Mouse (Mus musculus): Measurements from ENCODE around the gene M1ap. TPM values are rescaled to one million over a fixed set of nuclear protein-coding genes. Genes with fewer than 3 reads are reported as not detected.

The M1ap gene
- polyA plus RNA-seq, 1 experiment: 3.6 TPM

DNA sequence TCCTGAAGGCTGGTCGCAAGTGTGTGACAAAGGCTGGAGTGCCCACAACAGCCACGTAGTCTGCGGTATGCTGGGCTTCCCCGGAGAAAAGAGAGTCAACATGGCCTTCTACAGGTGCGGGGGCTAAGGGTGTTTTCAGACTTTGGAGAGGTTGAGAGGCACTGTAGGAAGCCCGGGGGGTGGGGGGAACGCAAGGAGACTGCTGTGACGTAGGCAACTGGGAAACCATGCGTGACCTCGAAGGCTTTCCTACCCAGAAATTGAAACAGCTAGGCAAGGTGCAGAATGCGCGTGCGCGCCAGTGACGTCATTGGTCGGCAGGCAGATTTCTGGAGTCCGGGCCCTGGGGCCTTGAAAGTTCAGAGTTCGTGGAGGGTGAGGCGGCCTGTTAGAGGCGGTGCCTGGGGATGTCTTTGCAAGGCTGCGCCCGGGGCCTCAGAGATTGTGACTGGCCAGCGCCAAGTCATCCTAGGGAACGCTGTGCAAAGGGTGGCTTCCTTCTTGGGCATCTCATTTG is 91.9 kb downstream of the M1ap start:
- no peak for TF ChIP-seq GATA1 (IDR thresholded peaks at IDR 0.05; ENCODE audit: borderline replicate concordance, low read length)
- no peak for TF ChIP-seq FLI1 (IDR thresholded peaks at IDR 0.05; ENCODE audit: low read length)
- Histone ChIP-seq H3K36me3 (replicated peaks; ENCODE audit: low read length) (peaks cover 44% of the 10 kb centered on the region), H3K4me3 (replicated peaks) (peak overlapping the region; percentile 66), H3K27me3 (replicated peaks) (no peaks in the 10 kb centered on the region), H3K9me3 (no peaks in the 10 kb centered on the region), H3K4me1 (peaks cover 87% of the 10 kb centered on the region)

DNA sequence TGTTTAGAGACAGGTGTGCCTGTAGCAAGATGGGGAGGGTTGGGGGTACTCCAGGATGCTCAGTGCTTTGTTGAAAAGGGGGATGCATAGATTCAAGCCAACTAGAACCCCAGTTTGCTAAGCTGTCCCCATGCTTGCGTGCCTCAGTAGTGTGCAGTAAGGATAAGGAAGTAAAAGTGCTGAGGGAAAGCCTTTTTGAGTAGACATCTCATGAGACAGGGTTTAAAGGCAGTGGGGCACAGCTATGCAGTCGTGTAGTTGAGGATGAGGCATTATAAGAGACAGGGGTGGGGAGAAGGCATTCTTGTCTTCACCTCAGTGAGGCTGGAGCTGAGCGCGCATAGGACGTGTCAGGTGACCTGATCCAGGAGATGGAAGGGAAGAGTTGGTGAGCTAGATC is 93.9 kb downstream of the M1ap start:
- Histone ChIP-seq H3K9me3 (no peaks in the 10 kb centered on the region), H3K27me3 (replicated peaks) (no peaks in the 10 kb centered on the region), H3K36me3 (replicated peaks; ENCODE audit: low read length) (peaks cover 54% of the 10 kb centered on the region), H3K4me1 (peaks cover 80% of the 10 kb centered on the region), H3K4me3 (replicated peaks) (peak overlapping the region; percentile 71)
- no peak for TF ChIP-seq GATA1 (IDR thresholded peaks at IDR 0.05; ENCODE audit: borderline replicate concordance, low read length)
- TF ChIP-seq FLI1 (IDR thresholded peaks at IDR 0.05; ENCODE audit: low read length): no peak

DNA sequence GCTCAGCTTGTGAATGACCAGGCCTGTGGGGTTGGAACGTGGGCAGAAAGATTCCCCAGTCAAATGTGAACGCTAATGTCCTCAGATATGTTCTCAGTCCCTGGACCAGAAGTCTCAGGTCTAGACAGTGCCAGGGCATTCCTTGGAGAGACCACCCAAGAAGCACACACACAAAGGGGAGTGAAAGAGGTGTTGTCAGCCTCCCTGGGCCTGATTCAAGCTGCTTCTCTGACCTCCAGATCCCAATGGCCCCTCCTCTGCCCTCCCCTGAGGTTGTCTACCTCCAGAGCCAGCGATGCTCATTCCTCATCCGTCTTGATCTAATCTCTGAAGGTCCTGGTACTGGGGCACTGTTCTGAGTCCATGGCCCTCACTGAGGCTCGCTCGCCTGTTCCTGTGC is 96.9 kb downstream of the M1ap start:
- Histone ChIP-seq H3K27me3 (replicated peaks) (no peaks in the 10 kb centered on the region), H3K4me1 (peaks cover 78% of the 10 kb centered on the region), H3K4me3 (replicated peaks) (no peak overlapping the region), H3K36me3 (replicated peaks; ENCODE audit: low read length) (peaks cover 41% of the 10 kb centered on the region), H3K9me3 (no peaks in the 10 kb centered on the region)
- TF ChIP-seq GATA1 (IDR thresholded peaks at IDR 0.05; ENCODE audit: borderline replicate concordance, low read length) (no peak), FLI1 (IDR thresholded peaks at IDR 0.05; ENCODE audit: low read length) (no peak)

DNA sequence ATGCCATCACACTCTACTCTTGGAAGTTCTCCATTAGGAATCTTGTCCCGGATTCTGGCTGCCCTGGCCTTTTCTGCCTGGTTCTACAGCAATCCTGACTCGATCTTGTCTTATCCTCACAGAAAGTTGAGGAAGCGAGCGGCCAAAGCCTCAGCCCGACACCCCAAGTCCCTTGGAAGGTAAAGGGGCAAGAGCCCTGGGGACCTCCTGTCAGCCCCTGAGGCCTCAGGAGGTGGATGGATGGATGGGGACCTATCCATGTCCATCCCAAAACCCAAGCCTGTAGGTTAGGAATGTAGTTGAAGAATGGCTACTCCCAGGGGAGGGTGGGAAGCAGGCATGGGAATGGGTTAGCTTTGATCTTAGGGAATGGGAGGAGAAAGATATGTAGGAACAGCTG is 97.3 kb downstream of the M1ap start:
- Histone ChIP-seq H3K27me3 (replicated peaks) (no peaks in the 10 kb centered on the region), H3K36me3 (replicated peaks; ENCODE audit: low read length) (peaks cover 45% of the 10 kb centered on the region), H3K4me3 (replicated peaks) (no peak overlapping the region), H3K4me1 (peaks cover 78% of the 10 kb centered on the region), H3K9me3 (no peaks in the 10 kb centered on the region)
- TF ChIP-seq FLI1 (IDR thresholded peaks at IDR 0.05; ENCODE audit: low read length) (no peak), GATA1 (IDR thresholded peaks at IDR 0.05; ENCODE audit: borderline replicate concordance, low read length) (no peak)

DNA sequence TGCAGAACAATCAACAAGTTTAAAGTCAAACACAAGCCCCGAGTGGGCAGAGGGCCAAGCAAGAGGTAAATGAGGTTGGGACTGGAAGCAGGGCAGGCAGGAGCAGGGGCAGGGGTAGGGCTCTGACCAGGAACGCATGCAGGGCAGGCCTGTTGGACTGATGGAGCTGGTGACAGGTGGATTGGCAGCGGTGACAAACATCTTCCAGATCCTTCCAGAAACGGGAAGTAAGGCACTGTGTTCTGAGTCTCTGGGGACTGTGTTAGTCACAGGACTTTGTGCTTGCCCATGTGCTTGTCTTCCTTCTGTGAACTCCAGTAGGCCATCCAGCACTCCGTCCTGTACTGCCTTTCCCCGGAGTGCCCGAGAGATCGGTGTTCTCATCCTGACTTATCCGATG is 98.0 kb downstream of the M1ap start:
- H3K4me3 ChIP-seq (replicated peaks): no peak overlapping the region
- no peaks in the 10 kb centered on the region for H3K9me3 ChIP-seq
- H3K4me1 ChIP-seq: peaks cover 80% of the 10 kb centered on the region
- H3K27me3 ChIP-seq (replicated peaks): no peaks in the 10 kb centered on the region
- TF ChIP-seq FLI1 (IDR thresholded peaks at IDR 0.05; ENCODE audit: low read length) (no peak), GATA1 (IDR thresholded peaks at IDR 0.05; ENCODE audit: borderline replicate concordance, low read length) (no peak)
- peaks cover 52% of the 10 kb centered on the region for H3K36me3 ChIP-seq (replicated peaks; ENCODE audit: low read length)

DNA sequence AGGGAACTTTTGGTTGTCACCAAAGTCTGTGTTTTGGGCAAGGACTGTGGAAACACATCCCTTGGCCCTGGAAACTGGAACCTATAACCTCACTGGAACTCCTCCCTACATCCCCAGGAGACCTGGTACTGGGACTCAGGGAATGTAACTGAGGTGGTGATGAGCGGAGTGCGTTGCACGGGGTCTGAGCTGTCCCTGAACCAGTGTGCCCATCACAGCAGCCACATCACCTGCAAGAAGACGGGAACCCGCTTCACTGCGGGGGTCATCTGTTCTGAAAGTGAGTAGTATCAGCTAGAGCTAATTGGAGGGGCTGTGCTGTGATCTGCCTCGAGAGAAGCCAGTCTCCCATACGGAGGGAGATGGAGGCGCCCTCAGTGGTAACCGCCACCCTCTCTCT is 102.7 kb downstream of the M1ap start:
- H3K9me3 ChIP-seq: no peaks in the 10 kb centered on the region
- H3K4me1 ChIP-seq: peaks cover 80% of the 10 kb centered on the region
- no peak for TF ChIP-seq FLI1 (IDR thresholded peaks at IDR 0.05; ENCODE audit: low read length)
- no peak for TF ChIP-seq GATA1 (IDR thresholded peaks at IDR 0.05; ENCODE audit: borderline replicate concordance, low read length)
- H3K27me3 ChIP-seq (replicated peaks): no peaks in the 10 kb centered on the region
- peaks cover 55% of the 10 kb centered on the region for H3K36me3 ChIP-seq (replicated peaks; ENCODE audit: low read length)
- no peak overlapping the region for H3K4me3 ChIP-seq (replicated peaks)

DNA sequence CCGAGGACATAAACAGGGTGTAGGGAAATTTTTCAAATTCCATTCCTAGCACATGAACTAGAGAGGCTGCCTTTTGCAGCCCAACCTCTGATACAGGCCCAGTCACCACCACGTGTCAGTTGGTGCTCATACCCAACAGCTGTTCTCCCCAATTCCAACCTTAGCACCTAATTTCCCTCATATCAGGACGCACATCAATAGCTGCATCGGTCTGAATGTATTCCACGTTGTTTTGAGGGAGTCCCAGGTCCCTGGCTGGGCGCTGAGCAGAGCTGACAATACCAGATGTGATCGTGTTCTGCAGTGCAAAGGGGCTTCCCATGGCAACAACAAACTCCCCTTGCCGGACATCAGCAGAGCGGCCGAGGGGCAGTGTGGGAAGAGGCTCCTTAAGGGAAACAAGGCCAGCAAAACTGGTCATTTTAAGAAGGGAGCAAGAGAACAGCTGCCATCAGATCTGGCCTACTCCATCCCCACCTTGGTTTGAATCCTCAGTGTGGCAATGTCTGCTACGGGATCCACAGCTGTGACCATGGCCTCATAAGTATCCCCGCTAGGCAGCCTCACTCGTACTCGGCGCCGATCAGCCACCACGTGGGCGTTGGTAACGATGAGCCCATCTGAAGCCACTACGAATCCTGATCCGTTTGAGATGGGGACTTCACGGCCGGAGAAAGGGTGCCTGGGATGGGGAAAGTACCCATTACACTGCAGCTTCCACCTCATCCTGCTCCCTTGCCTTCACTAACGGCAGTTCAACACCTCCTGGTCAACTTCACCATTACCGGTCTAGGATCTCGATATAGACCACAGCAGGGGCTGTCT is 106.6 kb downstream of the M1ap start:
- H3K9me3 ChIP-seq: no peaks in the 10 kb centered on the region
- H3K4me3 ChIP-seq (replicated peaks): peak overlapping the region; percentile 99
- H3K4me1 ChIP-seq: peaks cover 86% of the 10 kb centered on the region
- H3K36me3 ChIP-seq (replicated peaks; ENCODE audit: low read length): peaks cover 80% of the 10 kb centered on the region
- TF ChIP-seq FLI1 (IDR thresholded peaks at IDR 0.05; ENCODE audit: low read length) (no peak), GATA1 (IDR thresholded peaks at IDR 0.05; ENCODE audit: borderline replicate concordance, low read length) (no peak)
- no peaks in the 10 kb centered on the region for H3K27me3 ChIP-seq (replicated peaks)

DNA sequence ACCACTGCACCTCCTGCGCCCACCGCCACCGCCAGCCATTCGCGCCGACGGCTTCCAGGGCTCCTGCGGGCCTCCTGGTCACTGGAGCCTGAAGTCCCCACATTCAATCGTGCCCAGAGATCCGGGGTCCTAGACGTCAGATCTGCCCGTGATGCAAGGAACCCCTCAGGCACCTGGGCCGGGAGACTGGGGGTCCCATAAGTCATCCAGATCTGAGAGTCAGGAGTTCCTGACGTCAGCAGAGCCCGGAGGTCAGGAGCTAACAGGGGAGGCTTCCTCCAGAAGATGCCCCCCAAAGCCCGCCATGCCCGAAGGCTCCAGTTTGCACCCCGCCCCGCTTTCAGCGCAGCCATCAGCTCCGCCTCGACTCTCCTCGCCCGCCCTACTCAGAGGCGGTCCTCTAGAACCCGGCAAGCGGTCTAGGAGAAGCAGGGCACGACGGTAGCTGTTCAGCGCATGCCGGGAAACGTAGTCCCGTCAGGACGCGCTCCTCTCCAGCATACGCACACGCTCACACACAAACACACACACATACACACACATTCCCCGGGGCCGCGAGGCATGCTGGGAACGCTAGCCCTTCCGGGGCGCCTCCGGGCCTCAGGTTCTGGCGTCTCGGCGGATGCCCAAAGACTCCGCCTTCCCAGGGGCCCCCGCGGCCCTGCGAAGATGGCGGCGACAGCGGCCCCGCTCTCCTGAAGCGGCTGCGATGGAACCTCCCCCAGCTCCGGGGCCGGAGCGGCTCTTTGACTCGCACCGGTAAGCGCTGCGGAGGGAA is 107.6 kb downstream of the M1ap start, which contains the start of gene Aup1:
Gene Aup1, plus strand, starts transcription at position 448 of the 778 bp plus-strand sequence.
- Histone ChIP-seq H3K36me3 (replicated peaks; ENCODE audit: low read length) (peaks cover 80% of the 10 kb centered on the region), H3K4me1 (peaks cover 86% of the 10 kb centered on the region), H3K4me3 (replicated peaks) (peak within 1 kb of the TSS; percentile 99), H3K9me3 (no peaks in the 10 kb centered on the region), H3K27me3 (replicated peaks) (no peaks in the 10 kb centered on the region)
- TF ChIP-seq FLI1 (IDR thresholded peaks at IDR 0.05; ENCODE audit: low read length) (no peak), GATA1 (IDR thresholded peaks at IDR 0.05; ENCODE audit: borderline replicate concordance, low read length) (no peak)

DNA sequence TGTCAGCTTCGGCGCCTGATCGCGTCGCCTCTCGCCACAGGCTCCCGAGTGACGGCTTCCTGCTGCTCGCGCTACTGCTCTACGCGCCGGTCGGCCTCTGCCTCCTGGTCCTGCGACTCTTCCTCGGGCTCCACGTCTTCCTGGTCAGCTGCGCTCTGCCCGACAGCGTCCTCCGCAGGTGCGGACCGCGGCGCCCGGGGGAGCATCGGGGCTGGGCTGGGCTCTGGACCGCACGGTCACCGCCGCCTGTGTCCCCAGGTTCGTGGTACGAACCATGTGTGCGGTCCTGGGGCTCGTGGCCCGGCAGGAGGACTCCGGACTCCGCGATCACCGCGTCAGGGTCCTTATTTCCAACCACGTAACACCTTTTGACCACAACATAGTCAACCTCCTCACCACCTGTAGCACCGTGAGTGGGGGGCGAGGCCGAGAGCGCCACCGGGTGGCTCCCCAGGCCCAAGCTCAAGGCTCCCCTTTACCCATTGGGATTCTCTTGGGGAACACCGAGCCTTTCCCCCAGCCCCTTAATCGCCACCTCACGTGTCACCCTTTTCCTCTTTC is 108.2 kb downstream of the M1ap start, which contains the start of gene Htra2:
Gene Htra2, minus strand, starts transcription at position 403 of the 561 bp plus-strand sequence.
- Histone ChIP-seq H3K4me1 (peaks cover 83% of the 10 kb centered on the region), H3K4me3 (replicated peaks) (peak within 1 kb of the TSS; percentile 99), H3K9me3 (no peaks in the 10 kb centered on the region), H3K27me3 (replicated peaks) (no peaks in the 10 kb centered on the region), H3K36me3 (replicated peaks; ENCODE audit: low read length) (peaks cover 80% of the 10 kb centered on the region)
- no peak for TF ChIP-seq FLI1 (IDR thresholded peaks at IDR 0.05; ENCODE audit: low read length)
- TF ChIP-seq GATA1 (IDR thresholded peaks at IDR 0.05; ENCODE audit: borderline replicate concordance, low read length): no peak
